Mouse (Mus musculus) intestine, embryonic 14.5 days (tissue): ENCODE results near the gene Cdca7l. TPM values are rescaled to one million over a fixed set of nuclear protein-coding genes. Genes with fewer than 3 reads are reported as not detected.

Source experiments
- ATAC-seq: fragments of 200-750 bp; cut with Nextera tagmentation; replicated peaks from 2 replicates; pipeline ENCODE4 v1.8.0; 2017; ENCODE audit warnings: low read depth, moderate number of reproducible peaks, moderate TSS enrichment, moderate library complexity; ENCODE audit not compliant: low FRiP score, low TSS enrichment
- DNase-seq: peaks from one replicate; pipeline ENCODE4 v3.0.0-alpha.2; 2018; ENCODE audit warnings: low spot score
- H3K27ac ChIP-seq: fragments of 300-500 bp; sonication (generic); 2 replicates; pipeline ENCODE4 v1.5.1; 2014; ENCODE audit warnings: low read depth, mild to moderate bottlenecking, control low read depth
- H3K27me3 ChIP-seq: fragments of 300-500 bp; sonication (generic); replicated peaks from 2 replicates; pipeline ENCODE4 v1.6.1; 2014; ENCODE audit warnings: low read length, control low read depth; ENCODE audit not compliant: control insufficient read depth, insufficient read depth
- H3K36me3 ChIP-seq: fragments of 300-500 bp; sonication (generic); 2 replicates; pipeline ENCODE4 v1.6.1; 2014; ENCODE audit warnings: low read length, control low read depth; ENCODE audit not compliant: control insufficient read depth, insufficient read depth
- H3K4me1 ChIP-seq: fragments of 300-500 bp; sonication (generic); replicated peaks from 2 replicates; pipeline ENCODE4 v1.6.1; 2014; ENCODE audit warnings: low read length, control low read depth, mixed read lengths; ENCODE audit not compliant: control insufficient read depth, insufficient read depth
- H3K4me2 ChIP-seq: fragments of 300-500 bp; sonication (generic); 2 replicates; pipeline ENCODE4 v1.6.1; 2014; ENCODE audit warnings: low read length
- H3K4me3 ChIP-seq: fragments of 300-500 bp; sonication (generic); 2 replicates; pipeline ENCODE4 v1.5.1; 2014; ENCODE audit warnings: low read depth, low read length, control low read depth, mixed read lengths
- H3K9ac ChIP-seq: fragments of 300-500 bp; sonication (generic); 2 replicates; pipeline ENCODE4 v1.6.1; 2014; ENCODE audit warnings: mild to moderate bottlenecking, low read length
- H3K9me3 ChIP-seq: fragments of 300-500 bp; sonication (generic); 2 replicates; pipeline ENCODE4 v1.6.1; 2016; ENCODE audit warnings: low read length, control low read depth; ENCODE audit not compliant: control insufficient read depth
- WGBS: fragments of 180-500 bp; shearing (Covaris S2); extraction: QIAGEN DNeasy Blood & Tissue Kit; methylation state at CpG from one replicate; pipeline ENCODE4 v1.1.7; 2014; 5-methylcytosine and 5-hydroxymethylcytosine counted together
- polyA plus RNA-seq: library from polyadenylated mRNA; unstranded; fragments of >200 nt; fragmentation: Nextera tagmentation; extraction: Ambion mirVana; gene quantifications from 2 replicates; pipeline ENCODE4 v1.2.1, GENCODE M21; 2014

Cdca7l gene
- polyA plus RNA-seq, 1 experiment from 2014 or later, result 55.7 TPM

DNA sequence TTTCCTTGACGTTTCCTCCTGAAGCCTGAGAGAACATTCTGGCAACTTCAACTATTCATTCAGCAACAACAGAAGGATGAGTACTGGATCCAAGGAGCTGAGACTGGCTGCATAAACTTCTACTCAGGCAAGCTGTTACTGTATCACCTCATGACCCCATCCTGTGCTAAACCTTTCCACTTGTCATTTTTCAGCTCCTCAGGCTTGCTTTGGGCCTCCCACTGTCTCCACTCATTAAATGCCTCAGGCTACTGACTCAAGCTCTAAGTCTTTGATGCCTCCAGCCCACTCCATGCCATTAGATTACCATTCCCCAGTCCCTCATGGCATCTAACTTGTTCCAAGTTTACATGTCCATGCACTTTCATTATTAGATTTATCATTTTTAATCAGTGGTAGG, 38.6 kb downstream of the Cdca7l start:
- 77% methylated on average over 1 of the region's 1 CpGs for WGBS
- no peaks in the 10 kb centered on the region for H3K9me3 ChIP-seq
- DNase-seq (no peak), ATAC-seq (no peak)
- no peak overlapping the region for H3K9ac ChIP-seq
- H3K27me3 ChIP-seq, result no peaks in the 10 kb centered on the region
- no peaks in the 10 kb centered on the region for H3K4me1 ChIP-seq
- H3K4me2 ChIP-seq, result peak overlapping the region; percentile 77
- H3K36me3 ChIP-seq, result no peaks in the 10 kb centered on the region
- H3K27ac ChIP-seq, result no peak overlapping the region
- H3K4me3 ChIP-seq, result peak overlapping the region; percentile 67; the same call in 1 of the 2 replicates

DNA sequence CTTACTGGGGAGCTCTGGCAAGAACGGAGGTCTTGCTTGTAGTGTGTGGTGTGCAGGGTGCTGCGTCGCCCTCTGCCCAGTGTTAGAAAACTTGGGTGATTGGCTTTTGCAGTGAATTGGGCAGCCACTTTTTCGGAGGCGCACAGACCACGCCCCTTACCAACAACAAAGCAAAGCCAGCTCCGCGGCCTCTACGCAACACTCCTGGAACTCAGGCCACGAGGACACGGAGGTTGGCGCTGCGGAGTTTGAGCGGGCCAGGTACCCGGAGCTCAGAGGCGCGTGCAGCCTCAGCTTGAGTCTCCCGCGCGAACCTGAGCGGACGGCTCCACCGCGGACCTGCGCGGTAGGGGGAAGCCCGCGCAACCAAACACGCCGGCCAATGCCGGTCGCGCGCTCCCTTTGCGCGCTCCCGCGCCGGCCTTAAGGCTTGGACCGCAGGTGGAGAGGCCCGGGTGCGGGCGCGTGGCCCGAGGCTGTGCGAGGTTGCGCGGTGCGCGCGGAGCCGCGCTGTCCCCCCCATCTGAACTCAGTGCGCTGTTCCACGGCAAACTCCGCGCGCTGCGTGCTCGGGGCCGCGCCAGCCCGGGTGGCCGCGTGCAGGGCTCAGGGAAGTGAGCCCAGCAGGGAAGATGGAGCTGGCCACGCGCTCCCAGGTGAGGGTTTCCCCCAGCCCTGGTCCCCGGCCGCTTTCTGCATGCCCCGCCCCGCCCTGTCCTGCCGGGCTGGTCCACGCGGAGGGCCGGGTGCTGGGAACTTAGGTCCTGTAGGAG, 39.4 kb downstream of the Cdca7l start:
- H3K4me2 ChIP-seq, result peak overlapping the region; percentile 77
- peak overlapping the region; percentile 67 for H3K4me3 ChIP-seq
- peak; percentile 95 for ATAC-seq
- H3K27ac ChIP-seq, result peak overlapping the region; percentile 79
- no peaks in the 10 kb centered on the region for H3K9me3 ChIP-seq
- H3K4me1 ChIP-seq, result no peaks in the 10 kb centered on the region
- H3K36me3 ChIP-seq, result no peaks in the 10 kb centered on the region
- H3K9ac ChIP-seq, result peak overlapping the region; percentile 81
- under 1% methylated on average over 73 of the region's 75 CpGs for WGBS
- DNase-seq, result peak; percentile 90
- H3K27me3 ChIP-seq, result no peaks in the 10 kb centered on the region

GRCm38 (mm10) chr12:117844075-117844408, 40.0 kb downstream of the Cdca7l start:
- Histone ChIP-seq H3K27me3 (no peaks in the 10 kb centered on the region), H3K27ac (peak overlapping the region; percentile 79), H3K4me3 (peak overlapping the region; percentile 67), H3K9ac (peak overlapping the region; percentile 81), H3K36me3 (no peaks in the 10 kb centered on the region), H3K4me2 (peak overlapping the region; percentile 77), H3K4me1 (no peaks in the 10 kb centered on the region), H3K9me3 (no peaks in the 10 kb centered on the region)
- DNase-seq (no peak), ATAC-seq (no peak)
- WGBS, result 0% methylated on average over 15 of the region's 15 CpGs

DNA sequence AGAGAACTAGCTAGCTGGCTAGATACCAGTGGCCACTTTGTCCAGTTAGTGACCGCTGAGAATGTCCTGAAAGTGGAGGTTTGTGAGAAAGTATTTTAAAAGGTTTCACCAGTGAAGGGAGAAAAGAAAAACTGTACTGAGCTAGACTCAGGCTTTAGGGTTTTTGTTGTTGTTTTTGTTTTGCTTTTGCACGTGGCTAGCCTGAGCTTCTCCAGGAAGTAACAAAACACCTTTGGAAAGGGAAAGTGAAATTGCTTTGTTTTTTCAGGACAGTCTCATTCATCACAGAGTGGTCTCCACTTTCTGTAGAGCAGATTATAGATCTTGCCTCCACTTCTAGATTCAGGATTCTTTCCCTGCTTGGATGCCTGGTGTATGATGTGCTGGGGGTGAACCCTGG, 40.8 kb downstream of the Cdca7l start:
- H3K4me3 ChIP-seq, result peak overlapping the region; percentile 67
- no peaks in the 10 kb centered on the region for H3K9me3 ChIP-seq
- DNase-seq (no peak), ATAC-seq (no peak)
- H3K4me1 ChIP-seq, result no peaks in the 10 kb centered on the region
- H3K27ac ChIP-seq, result no peak overlapping the region
- H3K4me2 ChIP-seq, result peak overlapping the region; percentile 77
- 34% methylated on average over 2 of the region's 2 CpGs for WGBS
- H3K27me3 ChIP-seq, result no peaks in the 10 kb centered on the region
- no peaks in the 10 kb centered on the region for H3K36me3 ChIP-seq
- H3K9ac ChIP-seq, result peak overlapping the region; percentile 81; the same call in 1 of the 2 replicates

GRCm38 (mm10) chr12:117848621-117849020, 44.5 kb downstream of the Cdca7l start:
- Histone ChIP-seq H3K27ac (no peak overlapping the region), H3K4me2 (no peak overlapping the region), H3K9me3 (no peaks in the 10 kb centered on the region), H3K36me3 (no peaks in the 10 kb centered on the region), H3K4me3 (no peak overlapping the region), H3K27me3 (no peaks in the 10 kb centered on the region), H3K4me1 (no peaks in the 10 kb centered on the region), H3K9ac (no peak overlapping the region)
- 87% methylated on average over 6 of the region's 6 CpGs for WGBS
- DNase-seq, result no peak
- no peak for ATAC-seq

DNA sequence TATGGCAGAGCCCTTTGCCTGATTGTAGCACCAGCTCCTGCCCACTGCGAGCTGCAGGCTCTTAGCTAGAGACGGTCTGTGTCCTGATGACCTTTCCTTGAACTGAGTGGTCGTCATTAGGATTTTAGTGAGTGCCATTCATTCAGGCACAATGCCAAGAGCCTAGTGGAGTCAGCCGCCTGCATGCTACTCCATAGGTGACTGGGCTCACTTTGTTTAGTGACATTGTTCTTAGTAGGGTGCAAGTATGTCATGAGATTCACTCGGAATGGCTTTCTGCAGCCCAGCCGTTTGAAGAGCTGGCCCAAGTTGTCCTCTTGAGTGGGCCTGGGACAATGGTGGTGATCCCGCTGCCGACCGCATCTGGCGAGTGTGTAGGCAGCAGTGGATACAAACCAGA, 46.4 kb downstream of the Cdca7l start:
- WGBS, result 56% methylated on average over 10 of the region's 10 CpGs
- Histone ChIP-seq H3K9ac (no peak overlapping the region), H3K4me2 (no peak overlapping the region), H3K36me3 (no peaks in the 10 kb centered on the region), H3K9me3 (no peaks in the 10 kb centered on the region), H3K4me3 (no peak overlapping the region), H3K4me1 (no peaks in the 10 kb centered on the region), H3K27ac (no peak overlapping the region), H3K27me3 (no peaks in the 10 kb centered on the region)
- DNase-seq, result no peak
- no peak for ATAC-seq

DNA sequence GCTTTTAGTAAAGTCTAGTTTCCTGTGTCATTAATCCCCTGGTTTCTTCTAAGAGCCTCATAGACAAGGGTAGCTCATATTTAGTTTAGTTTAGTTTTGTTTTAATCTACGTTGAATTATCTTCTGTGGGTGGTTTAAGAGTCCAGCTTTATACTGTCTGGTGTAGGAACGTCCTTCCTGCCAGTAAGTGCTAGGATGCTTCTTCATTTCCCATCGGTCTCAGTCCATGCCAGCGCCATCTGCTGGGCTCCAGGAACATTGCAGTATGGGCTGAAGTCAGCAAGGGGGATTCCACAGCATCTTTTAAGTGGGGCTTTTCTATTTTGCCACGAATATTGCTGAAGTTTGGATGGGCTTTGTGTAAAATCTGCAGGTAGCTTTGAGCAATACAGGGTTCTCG, 49.2 kb downstream of the Cdca7l start:
- Histone ChIP-seq H3K4me3 (no peak overlapping the region), H3K9me3 (no peaks in the 10 kb centered on the region), H3K27ac (no peak overlapping the region), H3K4me2 (no peak overlapping the region), H3K27me3 (no peaks in the 10 kb centered on the region), H3K9ac (no peak overlapping the region), H3K36me3 (no peaks in the 10 kb centered on the region), H3K4me1 (no peaks in the 10 kb centered on the region)
- ATAC-seq (no peak), DNase-seq (peak; percentile 70)
- WGBS, result 16% methylated on average over 6 of the region's 6 CpGs

DNA sequence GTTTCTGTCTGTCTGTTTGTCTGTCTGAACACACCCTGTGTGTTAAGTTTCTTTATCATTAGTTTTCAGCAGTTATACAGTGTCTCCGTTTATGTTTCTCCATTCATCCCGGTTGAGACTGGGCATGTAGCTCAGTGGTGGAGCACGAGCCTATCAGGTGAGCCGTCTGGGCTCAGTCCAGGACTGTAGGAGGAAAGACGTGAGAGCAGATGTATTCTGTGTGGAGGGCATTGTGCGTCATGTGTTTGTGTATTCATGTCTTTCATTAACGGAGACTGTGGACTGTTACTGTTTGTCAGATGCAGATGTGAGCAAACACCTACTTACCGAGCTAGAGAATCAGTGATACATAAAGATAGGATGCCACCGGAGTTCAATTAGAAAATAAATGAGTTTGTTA, 52.9 kb downstream of the Cdca7l start:
- no peak for DNase-seq
- Histone ChIP-seq H3K36me3 (no peaks in the 10 kb centered on the region), H3K4me1 (no peaks in the 10 kb centered on the region), H3K9ac (no peak overlapping the region), H3K27me3 (no peaks in the 10 kb centered on the region), H3K9me3 (no peaks in the 10 kb centered on the region), H3K4me2 (no peak overlapping the region), H3K27ac (no peak overlapping the region), H3K4me3 (no peak overlapping the region)
- WGBS, result 72% methylated on average over 9 of the region's 9 CpGs
- no peak for ATAC-seq

DNA sequence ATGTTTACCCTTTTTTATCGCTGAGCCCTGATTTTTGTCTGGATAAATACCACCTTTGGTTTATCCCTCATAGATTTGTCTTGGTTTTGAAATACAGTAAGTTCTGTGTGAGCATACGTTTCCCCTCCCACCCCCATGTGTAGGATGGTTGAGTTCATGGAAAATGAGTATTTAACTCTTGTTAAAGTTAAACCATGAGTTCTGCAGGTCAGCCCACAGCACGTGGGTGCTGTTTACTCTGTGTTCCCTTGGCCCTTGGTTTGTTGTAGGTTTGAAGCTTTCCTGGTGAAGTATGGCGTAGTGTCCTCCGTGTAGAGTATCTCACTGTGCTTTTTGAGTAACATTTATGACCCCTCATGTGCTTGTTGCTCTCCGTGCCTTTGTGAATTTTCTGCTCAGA, 53.8 kb downstream of the Cdca7l start:
- Histone ChIP-seq H3K27me3 (no peaks in the 10 kb centered on the region), H3K36me3 (no peaks in the 10 kb centered on the region), H3K9me3 (no peaks in the 10 kb centered on the region), H3K9ac (no peak overlapping the region), H3K4me3 (no peak overlapping the region), H3K4me2 (no peak overlapping the region), H3K4me1 (no peaks in the 10 kb centered on the region), H3K27ac (no peak overlapping the region)
- 82% methylated on average over 6 of the region's 6 CpGs for WGBS
- ATAC-seq (no peak), DNase-seq (no peak)
